Mouse (Mus musculus): ENCODE results near the gene Mpc1. TPM values are rescaled to one million over a fixed set of nuclear protein-coding genes. Genes with fewer than 3 reads are reported as not detected.

Mpc1 gene
- 90.2 and 95.6 TPM in 2 replicates for polyA plus RNA-seq (2012; rRNA removed)
- polyA plus RNA-seq (2014; fragmentation: Nextera tagmentation; extraction: Ambion mirVana) = 175 and 184 TPM in 2 replicates

- DNase-seq (ENCODE audit: low spot score) = peak; percentile 61
- ATAC-seq (ENCODE audit: low FRiP score, low read depth) = peak; percentile 71
- Histone ChIP-seq H3K9me3 (ENCODE audit: control insufficient read depth, low read length) (no peaks in the 10 kb centered on the region), H3K27ac (replicated peaks; ENCODE audit: low read depth, low read length) (peak within 1 kb of the TSS; percentile 89), H3K4me2 (replicated peaks; ENCODE audit: low read depth, low read length, severe bottlenecking) (peak within 1 kb of the TSS; percentile 100), H3K4me3 (replicated peaks; ENCODE audit: low read length) (peak within 1 kb of the TSS; percentile 87), H3K9ac (ENCODE audit: low read depth, low read length, severe bottlenecking) (peak within 1 kb of the TSS; percentile 75), H3K27me3 (ENCODE audit: control insufficient read depth, insufficient read depth, low read length) (no peaks in the 10 kb centered on the region; the same call in 1 of the 2 replicates), H3K4me1 (ENCODE audit: control insufficient read depth, insufficient read depth, low read length) (peaks cover 13% of the 10 kb centered on the region; the same call in 1 of the 2 replicates), H3K36me3 (ENCODE audit: control insufficient read depth, insufficient read depth, low read length) (0 out of 2 replicates have a peak, but pooled peaks cover 4% of the 10 kb centered on the region)
- 0 out of 2 replicates have a peak, but pooled peaks have one; percentile 22 for TF ChIP-seq POLR2A (IDR thresholded peaks at IDR 0.05; ENCODE audit: borderline replicate concordance, extremely low read depth, insufficient read depth, insufficient read length)
- under 1% methylated on average over 34 of the region's 35 CpGs for WGBS
Observed at GRCm38 (mm10) chr17:8282821-8283525, at the start of gene Mpc1. Mpc1 (plus strand) TSS chr17:8282904.

GRCm38 (mm10) chr17:8233618-8234214 lies 49.0 kb upstream of the Mpc1 start:
- Histone ChIP-seq H3K36me3 (ENCODE audit: control insufficient read depth, insufficient read depth, low read length) (no peaks in the 10 kb centered on the region), H3K9ac (ENCODE audit: low read depth, low read length, severe bottlenecking) (no peak overlapping the region), H3K27ac (replicated peaks; ENCODE audit: low read depth, low read length) (no peak overlapping the region), H3K9me3 (ENCODE audit: control insufficient read depth, low read length) (no peaks in the 10 kb centered on the region), H3K4me1 (ENCODE audit: control insufficient read depth, insufficient read depth, low read length) (no peaks in the 10 kb centered on the region), H3K4me2 (replicated peaks; ENCODE audit: low read depth, low read length, severe bottlenecking) (no peak overlapping the region), H3K27me3 (ENCODE audit: control insufficient read depth, insufficient read depth, low read length) (no peaks in the 10 kb centered on the region), H3K4me3 (replicated peaks; ENCODE audit: low read length) (no peak overlapping the region)
- DNase-seq (ENCODE audit: low spot score) = no peak
- TF ChIP-seq POLR2A (IDR thresholded peaks at IDR 0.05; ENCODE audit: borderline replicate concordance, extremely low read depth, insufficient read depth, insufficient read length) = no peak
- 53% methylated on average over 15 of the region's 15 CpGs for WGBS
- ATAC-seq (ENCODE audit: low FRiP score, low read depth) = no peak

DNA sequence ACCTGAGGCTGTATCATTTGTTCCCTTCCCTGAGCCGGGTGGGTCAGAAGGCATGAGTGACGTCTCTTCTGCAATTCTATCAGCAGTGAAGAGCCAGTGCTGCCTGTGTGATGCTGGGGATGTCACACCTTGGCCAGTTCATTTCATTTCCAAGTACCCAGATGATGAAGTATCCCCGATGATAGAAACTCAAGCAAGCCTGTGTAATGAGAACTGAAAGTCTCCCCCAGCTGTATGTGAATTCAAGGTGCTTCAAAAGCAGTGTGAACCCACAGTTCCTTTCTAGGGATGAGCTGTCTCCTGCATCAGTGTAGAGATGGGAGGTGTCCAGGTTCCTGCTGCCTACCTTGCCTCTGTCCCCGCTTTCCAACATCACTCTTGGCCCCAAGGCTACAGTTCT lies 48.2 kb upstream of the Mpc1 start:
- H3K4me1 ChIP-seq (ENCODE audit: control insufficient read depth, insufficient read depth, low read length) = no peaks in the 10 kb centered on the region
- no peak overlapping the region for H3K9ac ChIP-seq (ENCODE audit: low read depth, low read length, severe bottlenecking)
- no peak overlapping the region for H3K4me2 ChIP-seq (replicated peaks; ENCODE audit: low read depth, low read length, severe bottlenecking)
- ATAC-seq (ENCODE audit: low FRiP score, low read depth) (no peak), DNase-seq (ENCODE audit: low spot score) (no peak)
- H3K9me3 ChIP-seq (ENCODE audit: control insufficient read depth, low read length) = no peaks in the 10 kb centered on the region
- no peaks in the 10 kb centered on the region for H3K27me3 ChIP-seq (ENCODE audit: control insufficient read depth, insufficient read depth, low read length)
- no peak overlapping the region for H3K4me3 ChIP-seq (replicated peaks; ENCODE audit: low read length)
- 85% methylated on average over 4 of the region's 4 CpGs for WGBS
- TF ChIP-seq POLR2A (IDR thresholded peaks at IDR 0.05; ENCODE audit: borderline replicate concordance, extremely low read depth, insufficient read depth, insufficient read length) = no peak
- no peak overlapping the region for H3K27ac ChIP-seq (replicated peaks; ENCODE audit: low read depth, low read length)
- H3K36me3 ChIP-seq (ENCODE audit: control insufficient read depth, insufficient read depth, low read length) = no peaks in the 10 kb centered on the region

- no peak for TF ChIP-seq POLR2A (IDR thresholded peaks at IDR 0.05; ENCODE audit: borderline replicate concordance, extremely low read depth, insufficient read depth, insufficient read length)
- Histone ChIP-seq H3K27me3 (ENCODE audit: control insufficient read depth, insufficient read depth, low read length) (no peaks in the 10 kb centered on the region), H3K4me2 (replicated peaks; ENCODE audit: low read depth, low read length, severe bottlenecking) (no peak within 1 kb of the TSS), H3K36me3 (ENCODE audit: control insufficient read depth, insufficient read depth, low read length) (no peaks in the 10 kb centered on the region), H3K9ac (ENCODE audit: low read depth, low read length, severe bottlenecking) (no peak within 1 kb of the TSS), H3K27ac (replicated peaks; ENCODE audit: low read depth, low read length) (no peak within 1 kb of the TSS), H3K4me1 (ENCODE audit: control insufficient read depth, insufficient read depth, low read length) (no peaks in the 10 kb centered on the region), H3K9me3 (ENCODE audit: control insufficient read depth, low read length) (no peaks in the 10 kb centered on the region), H3K4me3 (replicated peaks; ENCODE audit: low read length) (no peak within 1 kb of the TSS)
- no peak for ATAC-seq (ENCODE audit: low FRiP score, low read depth)
- DNase-seq (ENCODE audit: low spot score) = no peak
- 68% methylated on average over 3 of the region's 3 CpGs for WGBS
Observed at GRCm38 (mm10) chr17:8235743-8236142, 47.0 kb upstream of the Mpc1 start, which contains the start of gene Ccr6. Ccr6 (plus strand) TSS chr17:8236043.

GRCm38 (mm10) chr17:8238012-8238710 lies 44.5 kb upstream of the Mpc1 start:
- H3K9ac ChIP-seq (ENCODE audit: low read depth, low read length, severe bottlenecking) = no peak overlapping the region
- ATAC-seq (ENCODE audit: low FRiP score, low read depth) = no peak
- 75% methylated on average over 15 of the region's 15 CpGs for WGBS

More at GRCm38 (mm10) chr17:8238012-8238710, 44.5 kb upstream of the Mpc1 start:
- H3K4me1 ChIP-seq (ENCODE audit: control insufficient read depth, insufficient read depth, low read length) = no peaks in the 10 kb centered on the region
- H3K4me3 ChIP-seq (replicated peaks; ENCODE audit: low read length) = no peak overlapping the region
- H3K9me3 ChIP-seq (ENCODE audit: control insufficient read depth, low read length) = no peaks in the 10 kb centered on the region
- H3K27me3 ChIP-seq (ENCODE audit: control insufficient read depth, insufficient read depth, low read length) = no peaks in the 10 kb centered on the region
- H3K36me3 ChIP-seq (ENCODE audit: control insufficient read depth, insufficient read depth, low read length) = no peaks in the 10 kb centered on the region
- DNase-seq (ENCODE audit: low spot score) = no peak
- H3K4me2 ChIP-seq (replicated peaks; ENCODE audit: low read depth, low read length, severe bottlenecking) = no peak overlapping the region
- H3K27ac ChIP-seq (replicated peaks; ENCODE audit: low read depth, low read length) = no peak overlapping the region
- TF ChIP-seq POLR2A (IDR thresholded peaks at IDR 0.05; ENCODE audit: borderline replicate concordance, extremely low read depth, insufficient read depth, insufficient read length) = no peak

All from limb, embryonic 14.5 days (tissue).